Mouse (Mus musculus) liver, embryonic 12.5 days (tissue): ENCODE measurements around the gene Smim15. TPM values are rescaled to one million over a fixed set of nuclear protein-coding genes. Genes with fewer than 3 reads are reported as not detected.

ENCODE experiments used
- ATAC-seq: fragments of 200-750 bp; cut with Nextera tagmentation; 2 replicates; pipeline ENCODE4 v1.8.0; 2017; ENCODE audit warnings: moderate number of reproducible peaks, mild to moderate bottlenecking, moderate library complexity
- H3K27ac ChIP-seq: fragments of 300-500 bp; sonication (generic); 2 replicates; pipeline ENCODE4 v1.5.1; 2016; ENCODE audit warnings: mild to moderate bottlenecking
- H3K27me3 ChIP-seq: fragments of 300-500 bp; sonication (generic); replicated peaks from 2 replicates; pipeline ENCODE4 v1.6.1; 2016; ENCODE audit warnings: mild to moderate bottlenecking, moderate library complexity
- H3K36me3 ChIP-seq: fragments of 300-500 bp; sonication (generic); 2 replicates; pipeline ENCODE4 v1.6.1; 2016; ENCODE audit warnings: mild to moderate bottlenecking, moderate library complexity
- H3K4me1 ChIP-seq: fragments of 300-500 bp; sonication (generic); 2 replicates; pipeline ENCODE4 v1.6.1; 2016
- H3K4me2 ChIP-seq: fragments of 300-500 bp; sonication (generic); 2 replicates; pipeline ENCODE4 v1.6.1; 2016; ENCODE audit warnings: mild to moderate bottlenecking, moderate library complexity
- H3K4me3 ChIP-seq: fragments of 300-500 bp; sonication (generic); 2 replicates; pipeline ENCODE4 v1.5.1; 2016; ENCODE audit warnings: mild to moderate bottlenecking, moderate library complexity
- H3K9ac ChIP-seq: fragments of 300-500 bp; sonication (generic); 2 replicates; pipeline ENCODE4 v1.6.1; 2016; ENCODE audit warnings: mild to moderate bottlenecking, moderate library complexity
- H3K9me3 ChIP-seq: fragments of 300-500 bp; sonication (generic); replicated peaks from 2 replicates; pipeline ENCODE4 v1.6.1; 2016; ENCODE audit warnings: mild to moderate bottlenecking, moderate library complexity
- WGBS: fragments of 180-500 bp; shearing (Covaris S2); methylation state at CpG from one replicate; pipeline ENCODE4 v1.1.7; 2016; ENCODE audit not compliant: insufficient replicate concordance; 5-methylcytosine and 5-hydroxymethylcytosine counted together
- polyA plus RNA-seq: library from polyadenylated mRNA; unstranded; fragments of >200 nt; fragmentation: Nextera tagmentation; extraction: Ambion mirVana; gene quantifications from 2 replicates; pipeline ENCODE4 v1.2.1, GENCODE M21; 2016

The Smim15 gene
- 30.5 and 34.1 TPM in 2 replicates for polyA plus RNA-seq

- ATAC-seq: peak; percentile 98
- H3K4me2 ChIP-seq: peak within 1 kb of the TSS; percentile 96
- H3K9me3 ChIP-seq: no peaks in the 10 kb centered on the region
- H3K27ac ChIP-seq: peak within 1 kb of the TSS; percentile 89
- H3K4me3 ChIP-seq: peak within 1 kb of the TSS; percentile 96
- H3K4me1 ChIP-seq: peaks cover 42% of the 10 kb centered on the region
- H3K27me3 ChIP-seq: no peaks in the 10 kb centered on the region
- peaks cover 22% of the 10 kb centered on the region for H3K36me3 ChIP-seq
- H3K9ac ChIP-seq: peak within 1 kb of the TSS; percentile 95
- WGBS: under 1% methylated on average over 53 of the region's 71 CpGs
Measured at GRCm38 (mm10) chr13:108044222-108044941, at the start of gene Smim15. Gene Smim15, plus strand, starts transcription at chr13:108044446.

GRCm38 (mm10) chr13:107995211-107995610, 49.0 kb upstream of the Smim15 start:
- no peak overlapping the region for H3K4me2 ChIP-seq
- no peak overlapping the region for H3K9ac ChIP-seq
- no peak overlapping the region for H3K4me3 ChIP-seq
- H3K9me3 ChIP-seq: no peaks in the 10 kb centered on the region
- no peak overlapping the region for H3K27ac ChIP-seq
- no peaks in the 10 kb centered on the region for H3K27me3 ChIP-seq
- no peaks in the 10 kb centered on the region for H3K4me1 ChIP-seq
- H3K36me3 ChIP-seq: no peaks in the 10 kb centered on the region
- no peak for ATAC-seq
- 68% methylated on average over 7 of the region's 7 CpGs for WGBS

GRCm38 (mm10) chr13:107996301-107996700, 47.9 kb upstream of the Smim15 start:
- H3K4me3 ChIP-seq: no peak overlapping the region
- no peaks in the 10 kb centered on the region for H3K4me1 ChIP-seq
- H3K27me3 ChIP-seq: no peaks in the 10 kb centered on the region
- WGBS: 78% methylated on average over 3 of the region's 3 CpGs
- ATAC-seq: no peak
- H3K9ac ChIP-seq: no peak overlapping the region
- H3K27ac ChIP-seq: no peak overlapping the region
- no peak overlapping the region for H3K4me2 ChIP-seq
- H3K9me3 ChIP-seq: no peaks in the 10 kb centered on the region
- H3K36me3 ChIP-seq: no peaks in the 10 kb centered on the region

GRCm38 (mm10) chr13:108007861-108008260, 36.4 kb upstream of the Smim15 start:
- Histone ChIP-seq H3K4me1 (no peaks in the 10 kb centered on the region), H3K4me3 (no peak overlapping the region), H3K36me3 (no peaks in the 10 kb centered on the region), H3K4me2 (no peak overlapping the region), H3K27me3 (no peaks in the 10 kb centered on the region), H3K27ac (no peak overlapping the region), H3K9me3 (no peaks in the 10 kb centered on the region), H3K9ac (no peak overlapping the region)
- 61% methylated on average over 4 of the region's 4 CpGs for WGBS
- ATAC-seq: no peak

- Histone ChIP-seq H3K27me3 (no peaks in the 10 kb centered on the region), H3K4me3 (no peak overlapping the region), H3K9ac (no peak overlapping the region), H3K4me2 (no peak overlapping the region), H3K27ac (no peak overlapping the region), H3K36me3 (no peaks in the 10 kb centered on the region), H3K9me3 (no peaks in the 10 kb centered on the region), H3K4me1 (no peaks in the 10 kb centered on the region)
- ATAC-seq: no peak
- whole genome bisulfite sequencing: 79% methylated on average over 8 of the region's 8 CpGs
Measured at GRCm38 (mm10) chr13:108013110-108013509, 31.1 kb upstream of the Smim15 start.

GRCm38 (mm10) chr13:108013839-108014238, 30.4 kb upstream of the Smim15 start:
- H3K4me2 ChIP-seq: no peak overlapping the region
- no peak overlapping the region for H3K9ac ChIP-seq
- ATAC-seq: no peak
- H3K4me1 ChIP-seq: no peaks in the 10 kb centered on the region
- 75% methylated on average over 6 of the region's 6 CpGs for WGBS
- no peaks in the 10 kb centered on the region for H3K27me3 ChIP-seq
- no peaks in the 10 kb centered on the region for H3K9me3 ChIP-seq
- no peak overlapping the region for H3K4me3 ChIP-seq
- H3K27ac ChIP-seq: no peak overlapping the region
- H3K36me3 ChIP-seq: no peaks in the 10 kb centered on the region

- Histone ChIP-seq H3K9me3 (no peaks in the 10 kb centered on the region), H3K9ac (no peak overlapping the region), H3K36me3 (no peaks in the 10 kb centered on the region), H3K27ac (no peak overlapping the region), H3K4me3 (no peak overlapping the region), H3K27me3 (no peaks in the 10 kb centered on the region), H3K4me1 (no peaks in the 10 kb centered on the region), H3K4me2 (no peak overlapping the region)
- 67% methylated on average over 6 of the region's 6 CpGs for WGBS
- no peak for ATAC-seq
Measured at GRCm38 (mm10) chr13:108015166-108015565, 29.1 kb upstream of the Smim15 start.

GRCm38 (mm10) chr13:108017349-108017748, 26.9 kb upstream of the Smim15 start:
- Histone ChIP-seq H3K4me1 (no peaks in the 10 kb centered on the region), H3K27me3 (no peaks in the 10 kb centered on the region), H3K9me3 (no peaks in the 10 kb centered on the region), H3K4me3 (no peak overlapping the region), H3K36me3 (no peaks in the 10 kb centered on the region), H3K27ac (no peak overlapping the region), H3K4me2 (no peak overlapping the region), H3K9ac (no peak overlapping the region)
- 51% methylated on average over 6 of the region's 6 CpGs for WGBS
- no peak for ATAC-seq

- ATAC-seq: no peak
- no peak overlapping the region for H3K4me3 ChIP-seq
- no peaks in the 10 kb centered on the region for H3K27me3 ChIP-seq
- 37% methylated on average over 3 of the region's 3 CpGs for whole genome bisulfite sequencing
- no peaks in the 10 kb centered on the region for H3K4me1 ChIP-seq
- H3K9ac ChIP-seq: no peak overlapping the region
- H3K27ac ChIP-seq: no peak overlapping the region
- no peaks in the 10 kb centered on the region for H3K9me3 ChIP-seq
- no peaks in the 10 kb centered on the region for H3K36me3 ChIP-seq
- no peak overlapping the region for H3K4me2 ChIP-seq
Measured at GRCm38 (mm10) chr13:108025802-108026201, 18.4 kb upstream of the Smim15 start.

GRCm38 (mm10) chr13:108032789-108033188, 11.5 kb upstream of the Smim15 start:
- no peaks in the 10 kb centered on the region for H3K9me3 ChIP-seq
- H3K4me1 ChIP-seq: no peaks in the 10 kb centered on the region
- H3K36me3 ChIP-seq: no peaks in the 10 kb centered on the region
- H3K27me3 ChIP-seq: no peaks in the 10 kb centered on the region
- no peak overlapping the region for H3K27ac ChIP-seq
- no peak overlapping the region for H3K9ac ChIP-seq
- H3K4me2 ChIP-seq: no peak overlapping the region
- no peak for ATAC-seq
- 43% methylated on average over 4 of the region's 4 CpGs for WGBS
- no peak overlapping the region for H3K4me3 ChIP-seq

- WGBS: 67% methylated on average over 6 of the region's 6 CpGs
- H3K9me3 ChIP-seq: no peaks in the 10 kb centered on the region
- no peak overlapping the region for H3K4me2 ChIP-seq
- H3K36me3 ChIP-seq: no peaks in the 10 kb centered on the region
- H3K27ac ChIP-seq: no peak overlapping the region
- H3K4me1 ChIP-seq: peaks cover 29% of the 10 kb centered on the region
- H3K4me3 ChIP-seq: no peak overlapping the region
- H3K9ac ChIP-seq: no peak overlapping the region
- ATAC-seq: no peak
- H3K27me3 ChIP-seq: no peaks in the 10 kb centered on the region
Measured at GRCm38 (mm10) chr13:108039375-108039774, 4.9 kb upstream of the Smim15 start.

GRCm38 (mm10) chr13:108039902-108040301, 4.3 kb upstream of the Smim15 start:
- Histone ChIP-seq H3K4me1 (peaks cover 29% of the 10 kb centered on the region), H3K27ac (no peak overlapping the region), H3K4me3 (no peak overlapping the region), H3K4me2 (no peak overlapping the region), H3K9me3 (no peaks in the 10 kb centered on the region), H3K9ac (no peak overlapping the region), H3K27me3 (no peaks in the 10 kb centered on the region), H3K36me3 (no peaks in the 10 kb centered on the region)
- 48% methylated on average over 9 of the region's 9 CpGs for WGBS
- ATAC-seq: no peak

GRCm38 (mm10) chr13:108040451-108040850, 3.8 kb upstream of the Smim15 start:
- Histone ChIP-seq H3K9me3 (no peaks in the 10 kb centered on the region), H3K36me3 (no peaks in the 10 kb centered on the region), H3K4me1 (peaks cover 32% of the 10 kb centered on the region), H3K4me2 (no peak overlapping the region), H3K4me3 (no peak overlapping the region), H3K27me3 (no peaks in the 10 kb centered on the region), H3K9ac (no peak overlapping the region), H3K27ac (no peak overlapping the region)
- no peak for ATAC-seq
- 53% methylated on average over 3 of the region's 3 CpGs for WGBS
